Mouse (Mus musculus) CH12.LX (cell line): ENCODE data around the gene Zbtb22. TPM values are rescaled to one million over a fixed set of nuclear protein-coding genes. Genes with fewer than 3 reads are reported as not detected.

ENCODE experiments used
- DNase-seq: peaks from one replicate; pipeline ENCODE4 v3.0.0-alpha.2; 2013; ENCODE audit errors: extremely low read depth
- H3K27ac ChIP-seq: 2 replicates; pipeline ENCODE4 v1.5.1; 2012; ENCODE audit warnings: low read depth, mild to moderate bottlenecking, control low read depth, moderate library complexity; ENCODE audit not compliant: insufficient read depth
- H3K27me3 ChIP-seq: replicated peaks from 2 replicates; pipeline ENCODE3; 2012; ENCODE audit warnings: inconsistent platforms
- H3K36me3 ChIP-seq, 2 experiments: replicated peaks in 1 of 2; 2 replicates each; pipeline versions ENCODE3 to v1.6.1; 2012; ENCODE audit warnings: inconsistent platforms in 1 of 2, low read length in 1 of 2, mild to moderate bottlenecking in 1 of 2, mixed read lengths in 1 of 2, moderate library complexity in 1 of 2; ENCODE audit not compliant: control insufficient read depth in 1 of 2, insufficient read depth in 1 of 2
- H3K4me1 ChIP-seq, 2 experiments: 2 replicates each; pipeline ENCODE4 v1.6.1; 2012; ENCODE audit warnings: inconsistent platforms in 1 of 2, moderate library complexity in 1 of 2; ENCODE audit not compliant: insufficient read depth in 2 of 2, control insufficient read depth in 1 of 2
- H3K4me2 ChIP-seq: 2 replicates; pipeline ENCODE4 v1.6.1; 2012; ENCODE audit warnings: low read depth, mild to moderate bottlenecking, control low read depth; ENCODE audit not compliant: poor library complexity, insufficient read depth, severe bottlenecking
- H3K4me3 ChIP-seq, 3 experiments: fragments of 150-350 bp in 1 of 3; sonication (generic) in 1 of 3; replicated peaks in 1 of 3; 2 replicates each; pipeline versions ENCODE3 to v1.5.1; 2011 to 2012; ENCODE audit warnings: low read depth in 2 of 3, low read length in 2 of 3, mild to moderate bottlenecking in 2 of 3, moderate library complexity in 2 of 3, control low read depth in 1 of 3, improper control_type of control experiment in 1 of 3, inconsistent platforms in 1 of 3, mixed read lengths in 1 of 3; ENCODE audit not compliant: poor library complexity in 1 of 3
- H3K79me2 ChIP-seq: replicated peaks from 2 replicates; pipeline ENCODE4 v1.6.1; 2012; ENCODE audit warnings: mild to moderate bottlenecking, moderate library complexity; ENCODE audit not compliant: control insufficient read depth, poor library complexity, insufficient read depth, severe bottlenecking; ENCODE audit errors: extremely low read depth
- H3K9ac ChIP-seq: 2 replicates; pipeline ENCODE4 v1.6.1; 2012; ENCODE audit warnings: low read depth, mild to moderate bottlenecking, control low read depth, moderate library complexity; ENCODE audit not compliant: insufficient read depth
- H3K9me3 ChIP-seq: replicated peaks from 2 replicates; pipeline ENCODE3; 2012; ENCODE audit warnings: low read length, inconsistent platforms, mixed read lengths
- BHLHE40 ChIP-seq: IDR thresholded peaks from 2 replicates; pipeline ENCODE4 v1.6.1; 2011; ENCODE audit warnings: mild to moderate bottlenecking, low read depth, low read length, improper control_type of control experiment
- CTCF ChIP-seq, 2 experiments: IDR thresholded peaks in 1 of 2; conservative IDR thresholded peaks in 1 of 2; 2 replicates each; pipeline ENCODE4 v1.5.1; 2011 to 2012; ENCODE audit warnings: low read depth in 2 of 2, low read length in 2 of 2, improper control_type of control experiment in 1 of 2, inconsistent platforms in 1 of 2, mild to moderate bottlenecking in 1 of 2, moderate library complexity in 1 of 2
- ETS1 ChIP-seq: conservative IDR thresholded peaks from 2 replicates; pipeline ENCODE4 v1.6.1; 2012; ENCODE audit warnings: low read depth, mild to moderate bottlenecking, inconsistent platforms, low read length, improper control_type of control experiment, moderate library complexity
- GABPA ChIP-seq: IDR thresholded peaks from 2 replicates; pipeline ENCODE4 v1.6.1; 2012; ENCODE audit warnings: low read depth, low read length, improper control_type of control experiment, inconsistent platforms; ENCODE audit not compliant: insufficient replicate concordance
- IRF4 ChIP-seq: IDR thresholded peaks from 2 replicates; pipeline ENCODE4 v1.6.1; 2014; ENCODE audit warnings: low read depth, mild to moderate bottlenecking, inconsistent platforms, low read length, improper control_type of control experiment
- MAFK ChIP-seq: IDR thresholded peaks from 2 replicates; pipeline ENCODE4 v1.6.1; 2011; ENCODE audit warnings: low read length, improper control_type of control experiment; ENCODE audit not compliant: insufficient replicate concordance
- MAX ChIP-seq: IDR thresholded peaks from 2 replicates; pipeline ENCODE4 v1.6.1; 2011; ENCODE audit warnings: low read length, improper control_type of control experiment
- MXI1 ChIP-seq: IDR thresholded peaks from 2 replicates; pipeline ENCODE4 v1.6.1; 2011; ENCODE audit warnings: mild to moderate bottlenecking, low read depth, low read length, improper control_type of control experiment
- PAX5 ChIP-seq: IDR thresholded peaks from 2 replicates; pipeline ENCODE4 v1.6.1; 2012; ENCODE audit warnings: low read length, inconsistent platforms, mixed read lengths
- POLR2A ChIP-seq: IDR thresholded peaks from 2 replicates; pipeline ENCODE4 v1.6.1; 2011; ENCODE audit warnings: low read depth, mild to moderate bottlenecking, improper control_type of control experiment, low read length
- POLR2AphosphoS2 ChIP-seq: IDR thresholded peaks from 2 replicates; pipeline ENCODE4 v1.6.1; 2011; ENCODE audit warnings: low read depth, low read length, improper control_type of control experiment
- RAD21 ChIP-seq: IDR thresholded peaks from 2 replicates; pipeline ENCODE4 v1.6.1; 2011; ENCODE audit warnings: low read depth, mild to moderate bottlenecking, low read length, improper control_type of control experiment, moderate library complexity
- SIN3A ChIP-seq: IDR thresholded peaks from 2 replicates; pipeline ENCODE4 v1.6.1; 2012; ENCODE audit warnings: low read length, improper control_type of control experiment, inconsistent platforms
- SMC3 ChIP-seq: IDR thresholded peaks from 2 replicates; pipeline ENCODE4 v1.6.1; 2011; ENCODE audit warnings: low read depth, low read length, improper control_type of control experiment
- TBP ChIP-seq: conservative IDR thresholded peaks from 2 replicates; pipeline ENCODE4 v1.6.1; 2011; ENCODE audit warnings: low read depth, low read length, improper control_type of control experiment
- UBTF ChIP-seq: IDR thresholded peaks from 2 replicates; pipeline ENCODE4 v1.6.1; 2012; ENCODE audit warnings: low read depth, mild to moderate bottlenecking, inconsistent platforms, low read length, improper control_type of control experiment, moderate library complexity
- ZC3H11A ChIP-seq: IDR thresholded peaks from 2 replicates; pipeline ENCODE4 v1.6.1; 2012; ENCODE audit warnings: low read depth, mild to moderate bottlenecking, inconsistent platforms, low read length, improper control_type of control experiment
- ZMIZ1 ChIP-seq: IDR thresholded peaks from 2 replicates; pipeline ENCODE4 v1.6.1; 2012; ENCODE audit warnings: low read depth, mild to moderate bottlenecking, inconsistent platforms, low read length, improper control_type of control experiment
- dilution Hi-C: fragments of 300-500 bp; cut with MboI; formaldehyde crosslinking; loops from 2 replicates; pipeline ENCODE4 v1.14.3; 2020; ENCODE audit warnings: low sequenced_read_pairs; ENCODE audit not compliant: extremely low pct_unique_long_range_greater_than_20kb, extremely low pct_ligation_motif_present
- in situ Hi-C: fragments of 300-500 bp; cut with MboI; formaldehyde crosslinking; loops from 3 replicates; pipeline ENCODE4 v1.14.3; 2019; ENCODE audit warnings: low sequenced_read_pairs, low pct_ligation_motif_present, low pct_unique_long_range_greater_than_20kb, mixed read lengths
- polyA plus RNA-seq: library from polyadenylated mRNA; unstranded; fragments of >175 nt; gene quantifications from 2 replicates; pipeline ENCODE4 v1.2.1, GENCODE M21; 2012; ENCODE audit warnings: low read depth; ENCODE audit not compliant: insufficient read length
- total RNA-seq, 2 experiments: library from RNA; depleted of rRNA; stranded (reverse); fragments of 300-350 nt in 1 of 2; fragments of >200 nt in 1 of 2; gene quantifications; 2 replicates each; pipeline ENCODE4 v1.2.3; 2012 to 2014

Gene Zbtb22
- total and polyA plus RNA-seq, 3 experiments = 11.7 to 23.5 (median 20.3) TPM

GRCm38 (mm10) chr17:33925406-33926116 lies 9.9 kb downstream of the Zbtb22 start:
- no peak for TF ChIP-seq IRF4
- peak in 1 of 2 experiments; percentile 37; a peak in 2 of 4 replicates for TF ChIP-seq CTCF (conservative IDR thresholded peaks at IDR 0.05 in 1 of 2, IDR thresholded peaks at IDR 0.05 in 1 of 2; ENCODE audit: low read depth in 2 of 2, low read length in 2 of 2)
- in situ Hi-C loops = no loop called here
- H3K27ac ChIP-seq = no peak overlapping the region
- no peak overlapping the region for H3K9ac ChIP-seq
- no peaks in the 10 kb centered on the region for H3K27me3 ChIP-seq
- dilution Hi-C loops = no loop called here
- no peak overlapping the region for H3K4me2 ChIP-seq
- H3K4me3 ChIP-seq = no peak overlapping the region
- DNase-seq = no peak
- H3K36me3 ChIP-seq = peaks cover 61 to 78% of the 10 kb centered on the region in 2 experiments
- peaks cover 3% of the 10 kb centered on the region for H3K9me3 ChIP-seq
- H3K4me1 ChIP-seq = peaks cover 5 to 24% of the 10 kb centered on the region in 2 experiments; a peak in 3 of 4 replicates
- peaks cover 24% of the 10 kb centered on the region for H3K79me2 ChIP-seq

GRCm38 (mm10) chr17:33926207-33926932 lies 10.7 kb downstream of the Zbtb22 start:
- H3K27me3 ChIP-seq = no peaks in the 10 kb centered on the region
- peaks cover 16% of the 10 kb centered on the region for H3K79me2 ChIP-seq
- TF ChIP-seq CTCF (conservative IDR thresholded peaks at IDR 0.05 in 1 of 2, IDR thresholded peaks at IDR 0.05 in 1 of 2; ENCODE audit: low read depth in 2 of 2, low read length in 2 of 2) (peak in 1 of 2 experiments; percentile 61; a peak in 2 of 4 replicates), ZC3H11A (no peak), POLR2AphosphoS2 (no peak), ETS1 (no peak), TBP (no peak), SMC3 (peak; percentile 47), UBTF (no peak), MAX (no peak), PAX5 (no peak), MXI1 (no peak), ZMIZ1 (no peak), POLR2A (no peak), MAFK (no peak), BHLHE40 (no peak), SIN3A (no peak), GABPA (no peak), RAD21 (peak; percentile 59)
- DNase-seq = no peak
- no peak overlapping the region for H3K4me2 ChIP-seq
- H3K9me3 ChIP-seq = peaks cover 3% of the 10 kb centered on the region
- no peak overlapping the region for H3K9ac ChIP-seq
- H3K4me1 ChIP-seq = peaks cover 6 to 21% of the 10 kb centered on the region in 2 experiments
- no peak overlapping the region for H3K27ac ChIP-seq
- no peak overlapping the region for H3K4me3 ChIP-seq
- in situ Hi-C loops = no loop called here
- peaks cover 60 to 72% of the 10 kb centered on the region in 2 experiments for H3K36me3 ChIP-seq
- dilution Hi-C loops = no loop called here
